In genomic region chr13:39537724-39538440, GRCm38 (mm10) we compare ENCODE assay signal across 12 mouse cellular contexts.
DNase-seq lines count a peak whose midpoint lies in the region; ATAC-seq and TF ChIP-seq lines count a peak whose summit lies in the region.
"Had no signal": no experiment of that assay in that cellular context is flagged by ENCODE, and none has a peak within 500 bp of the region (broad histone marks: within the 10 kb centered on the region; RNA-seq: fewer than 3 reads in every experiment).

No protein-coding gene starts in this region.

- H3K9me3 ChIP-seq in intestine, embryonic 14.5 days (ENCODE audit: control insufficient read depth, low read length): no peaks in the 10 kb centered on the region
- H3K9me3 ChIP-seq in intestine, postnatal 0 days (ENCODE audit: control insufficient read depth): no peaks in the 10 kb centered on the region
- H3K9me3 ChIP-seq in embryonic facial prominence, embryonic 11.5 days (replicated peaks; ENCODE audit: control insufficient read depth, low read length): no peaks in the 10 kb centered on the region

- DNase-seq in intestine, embryonic 14.5 days (ENCODE audit: low spot score): no peak
- peak; percentile 54 for DNase-seq in R1 (ENCODE audit: low read depth, low spot score)
- DNase-seq in embryonic facial prominence, embryonic 11.5 days (ENCODE audit: low spot score): peak; percentile 72
- peak; percentile 74 for DNase-seq in mesoderm, embryonic 11.5 days (ENCODE audit: low read depth, low spot score)
- no peak for DNase-seq in gastrocnemius, postnatal 10 days
- no peak for DNase-seq in left cerebral cortex, postnatal 14 days (ENCODE audit: low spot score in 2 of 2)
- DNase-seq in ovary, adult 18-20 months (ENCODE audit: low spot score): no peak
- DNase-seq: cerebellum, adult 9-10 months; heart, postnatal 36 days; kidney, adult 9 months; lung, postnatal 14 days had no signal

- intact Hi-C loops in left cerebral cortex, postnatal 14 days (cut with DNase I): no loop called here

- H3K4me2 ChIP-seq in intestine, embryonic 14.5 days (ENCODE audit: low read length): peak overlapping the region; percentile 15; the same call in 1 of the 2 replicates
- H3K4me2 ChIP-seq in intestine, postnatal 0 days (replicated peaks; ENCODE audit: low read depth): no peak overlapping the region
- no peak overlapping the region for H3K4me2 ChIP-seq in embryonic facial prominence, embryonic 11.5 days (ENCODE audit: low read depth, low read length)

- no peaks in the 10 kb centered on the region for H3K27me3 ChIP-seq in intestine, embryonic 14.5 days (replicated peaks; ENCODE audit: control insufficient read depth, insufficient read depth, low read length)
- H3K27me3 ChIP-seq in intestine, postnatal 0 days (replicated peaks; ENCODE audit: control insufficient read depth, insufficient read depth, low read length): no peaks in the 10 kb centered on the region
- H3K27me3 ChIP-seq in embryonic facial prominence, embryonic 11.5 days (ENCODE audit: control insufficient read depth, insufficient read depth, low read length): no peaks in the 10 kb centered on the region

- no peak for TF ChIP-seq CTCF in intestine, postnatal 0 days (IDR thresholded peaks at IDR 0.05; ENCODE audit: low read depth)

- no peaks in the 10 kb centered on the region for H3K4me1 ChIP-seq in intestine, embryonic 14.5 days (replicated peaks; ENCODE audit: control insufficient read depth, insufficient read depth, low read length)
- H3K4me1 ChIP-seq in intestine, postnatal 0 days (replicated peaks; ENCODE audit: control insufficient read depth, insufficient read depth, low read length): no peaks in the 10 kb centered on the region
- H3K4me1 ChIP-seq in embryonic facial prominence, embryonic 11.5 days (ENCODE audit: control insufficient read depth, insufficient read depth, low read length): no peaks in the 10 kb centered on the region

- no peak overlapping the region for H3K9ac ChIP-seq in intestine, embryonic 14.5 days (ENCODE audit: low read length)
- no peak overlapping the region for H3K9ac ChIP-seq in intestine, postnatal 0 days (ENCODE audit: low read depth, low read length)
- H3K9ac ChIP-seq in embryonic facial prominence, embryonic 11.5 days (replicated peaks; ENCODE audit: low read length): no peak overlapping the region

- no peak overlapping the region for H3K4me3 ChIP-seq in intestine, embryonic 14.5 days (ENCODE audit: low read depth, low read length)
- no peak overlapping the region for H3K4me3 ChIP-seq in intestine, postnatal 0 days (ENCODE audit: low read depth, low read length)
- H3K4me3 ChIP-seq in embryonic facial prominence, embryonic 11.5 days (ENCODE audit: low read depth, low read length): no peak overlapping the region

- H3K36me3 ChIP-seq in intestine, embryonic 14.5 days (ENCODE audit: control insufficient read depth, insufficient read depth, low read length): no peaks in the 10 kb centered on the region
- no peaks in the 10 kb centered on the region for H3K36me3 ChIP-seq in intestine, postnatal 0 days (ENCODE audit: control insufficient read depth, insufficient read depth)
- H3K36me3 ChIP-seq in embryonic facial prominence, embryonic 11.5 days (replicated peaks; ENCODE audit: control insufficient read depth, insufficient read depth, low read depth, low read length): no peaks in the 10 kb centered on the region

- no peak for ATAC-seq in intestine, embryonic 14.5 days (replicated peaks; ENCODE audit: low FRiP score, low TSS enrichment, low read depth)
- no peak for ATAC-seq in intestine, postnatal 0 days
- peak; percentile 72 for ATAC-seq in embryonic facial prominence, embryonic 11.5 days (replicated peaks; ENCODE audit: insufficient number of reproducible peaks, low FRiP score, low TSS enrichment, low read depth)

- H3K27ac ChIP-seq in intestine, embryonic 14.5 days (ENCODE audit: low read depth): no peak overlapping the region
- no peak overlapping the region for H3K27ac ChIP-seq in intestine, postnatal 0 days (ENCODE audit: low read depth, low read length)
- no peak overlapping the region for H3K27ac ChIP-seq in embryonic facial prominence, embryonic 11.5 days (replicated peaks; ENCODE audit: low read depth, low read length)

- 27% methylated on average over 14 of the region's 14 CpGs for WGBS in intestine, embryonic 14.5 days
- WGBS in intestine, postnatal 0 days: 53% methylated on average over 14 of the region's 14 CpGs
- 34% methylated on average over 14 of the region's 14 CpGs for WGBS in embryonic facial prominence, embryonic 11.5 days

Comparison
In these comparisons a context has a peak if more than half of its experiments do, and no peak if none do; other contexts are left out.
1. DNase-seq: peak in R1 (single experiment), embryonic facial prominence, embryonic 11.5 days (single experiment) and mesoderm, embryonic 11.5 days (single experiment); none in intestine, embryonic 14.5 days (single experiment), gastrocnemius, postnatal 10 days (single experiment), left cerebral cortex, postnatal 14 days (0 of 2) and ovary, adult 18-20 months (single experiment).